Mouse (Mus musculus) erythroblast, adult 5-6 weeks (primary cell): Measurements from ENCODE around the gene Fgfr2. TPM values are rescaled to one million over a fixed set of nuclear protein-coding genes. Genes with fewer than 3 reads are reported as not detected.
"Not testable (repeated sequence)": the region's sequence is repeated elsewhere in the genome, so short reads cannot be mapped to it uniquely, and the experiment has no call there.

Experiments used
- ATAC-seq: replicated peaks from 2 replicates; pipeline ENCODE4 v1.8.0; 2016; ENCODE audit warnings: moderate number of reproducible peaks, mild to moderate bottlenecking, moderate TSS enrichment, inconsistent platforms; ENCODE audit not compliant: poor library complexity, low FRiP score, severe bottlenecking
- total RNA-seq, 2 experiments: library from RNA; stranded (forward) in 1 of 2; stranded (reverse) in 1 of 2; fragments of 150-400 nt in 1 of 2; fragments of 200-764, 138-1000 nt in 1 of 2; gene quantifications; 2 replicates each; pipeline versions ENCODE4 v1.2.3 to v1.2.4; 2015 to 2017; ENCODE audit warnings: low replicate concordance in 2 of 2

The Fgfr2 gene
- total RNA-seq, 2 experiments from 2014 or later, result 4.8 TPM; not detected in 1

DNA sequence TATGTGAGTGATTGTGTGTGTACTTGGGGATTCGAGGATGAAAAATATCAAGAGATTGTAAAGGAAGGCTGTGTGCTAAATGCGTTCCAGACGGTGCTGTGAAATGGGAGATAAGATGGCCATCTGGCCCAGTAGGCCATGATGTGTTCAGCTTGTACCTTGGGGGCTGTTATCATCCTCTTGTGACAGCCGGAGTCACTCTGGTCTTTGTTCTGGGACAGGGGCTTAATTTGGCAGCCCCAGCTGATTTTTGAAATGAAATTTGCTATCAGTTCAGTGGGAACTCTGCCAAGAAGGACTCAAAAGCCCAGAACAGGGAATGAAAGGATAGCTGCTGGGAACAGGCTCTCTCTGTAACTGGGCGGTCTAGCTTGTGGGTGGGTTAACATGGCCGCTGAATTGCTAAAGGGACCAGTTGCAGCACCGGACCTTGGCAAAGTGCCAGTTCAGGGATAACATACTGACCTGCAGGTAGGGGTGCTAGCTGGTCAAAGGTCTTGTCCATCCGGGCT is 2453.7 kb downstream of the Fgfr2 start:
- ATAC-seq, result no peak

DNA sequence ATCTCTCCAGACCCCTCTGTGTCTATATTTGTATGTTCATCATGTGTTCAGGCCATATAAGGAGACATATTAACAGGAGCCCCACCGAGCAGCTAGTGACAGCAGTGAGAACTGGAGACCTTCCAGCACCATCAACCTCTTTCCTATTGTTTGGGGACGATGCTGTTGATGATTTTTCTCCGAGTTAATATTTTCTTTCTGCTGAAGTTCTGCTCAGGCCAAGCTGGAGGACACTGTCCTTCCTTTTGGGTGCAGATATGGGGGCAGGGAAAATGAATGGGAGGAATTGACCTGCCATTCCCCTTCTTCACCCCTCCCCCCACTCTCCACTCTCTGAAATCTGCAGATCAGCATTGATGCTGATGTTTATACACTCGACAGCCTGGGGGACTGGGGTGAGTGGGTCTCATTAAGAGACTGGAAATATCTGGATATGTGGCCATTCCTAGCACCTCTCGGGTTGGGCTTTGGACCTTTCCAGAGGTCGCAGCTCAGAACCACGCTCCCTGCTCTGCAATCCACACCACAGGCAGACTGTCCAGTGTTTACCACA is 2454.3 kb downstream of the Fgfr2 start:
- no peak for ATAC-seq

DNA sequence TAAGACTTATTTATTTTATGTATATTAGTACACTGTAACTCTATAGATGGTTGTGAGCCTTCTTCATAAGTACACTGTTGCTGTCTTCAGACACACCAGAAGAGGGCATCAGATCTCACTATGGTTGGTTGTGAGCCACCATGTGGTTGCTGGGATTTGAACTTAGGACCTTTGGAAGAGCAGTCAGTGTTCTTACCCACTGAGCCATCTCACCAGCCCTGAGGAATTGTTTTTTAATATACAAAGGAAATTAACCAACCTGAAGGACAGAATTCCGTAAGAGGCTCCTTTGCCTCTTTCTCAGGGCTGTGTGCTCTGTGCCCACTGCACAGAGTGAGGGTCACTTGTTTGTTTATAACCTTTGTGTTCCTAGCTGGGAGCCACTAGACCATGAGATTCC is 2455.1 kb downstream of the Fgfr2 start:
- ATAC-seq, result not testable (repeated sequence)

DNA sequence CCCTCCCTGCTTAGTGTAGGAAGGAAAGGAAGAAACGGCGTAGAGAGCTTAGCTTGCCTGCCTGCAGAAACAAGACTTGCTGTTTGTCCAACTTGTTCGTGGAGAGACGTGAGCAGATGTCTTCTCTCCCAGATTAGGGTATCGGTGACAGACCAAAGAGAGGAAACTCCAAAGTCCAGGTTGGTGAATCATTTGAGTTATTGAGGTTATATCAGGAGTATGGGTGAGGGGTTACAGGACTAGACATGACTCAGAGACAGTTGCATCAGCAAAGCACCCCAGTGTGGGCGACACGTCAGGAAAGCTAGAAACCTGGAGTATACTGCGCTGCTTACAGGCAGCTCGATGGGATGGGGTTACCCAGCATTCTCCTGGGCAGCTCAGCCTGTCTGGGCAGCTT is 2457.8 kb downstream of the Fgfr2 start:
- no peak for ATAC-seq

DNA sequence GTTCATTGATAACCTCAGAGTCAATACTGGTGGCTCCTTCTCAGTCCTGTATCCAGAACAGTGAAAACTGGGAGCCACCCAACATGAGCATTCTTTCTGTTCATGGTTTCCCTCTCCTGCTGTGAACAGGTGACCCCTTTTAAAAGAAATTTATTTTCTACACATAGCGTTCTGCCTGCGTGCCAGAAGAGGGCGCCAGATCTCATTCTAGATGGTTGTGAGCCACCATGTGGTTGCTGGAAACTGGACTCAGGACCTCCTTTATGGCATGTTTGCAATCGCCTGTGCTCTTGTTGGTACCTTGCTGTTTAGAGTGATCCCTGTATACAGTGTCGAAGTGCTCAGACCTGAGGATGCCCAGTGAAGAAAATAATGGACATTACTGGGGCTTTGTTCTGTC is 2458.5 kb downstream of the Fgfr2 start:
- ATAC-seq, result no peak

DNA sequence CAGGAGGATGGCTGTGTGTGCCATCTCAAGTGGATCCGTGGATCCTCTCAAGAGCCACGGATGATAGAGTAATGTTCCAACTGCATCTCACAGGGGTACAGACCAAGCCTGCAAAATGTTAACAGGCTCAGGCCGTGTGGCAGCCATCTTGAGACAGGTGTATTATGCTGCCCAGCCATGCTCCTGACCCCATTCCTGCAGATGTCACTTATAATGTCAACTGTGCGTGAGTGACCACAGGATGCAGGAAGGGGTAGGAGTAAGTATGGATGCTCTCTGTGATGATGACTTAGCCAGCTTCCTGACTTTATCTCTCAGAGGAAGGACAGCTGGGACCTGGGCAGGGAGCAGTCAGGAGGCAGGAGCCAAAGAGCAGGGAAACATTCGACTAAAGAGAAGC is 2459.1 kb downstream of the Fgfr2 start:
- no peak for ATAC-seq

DNA sequence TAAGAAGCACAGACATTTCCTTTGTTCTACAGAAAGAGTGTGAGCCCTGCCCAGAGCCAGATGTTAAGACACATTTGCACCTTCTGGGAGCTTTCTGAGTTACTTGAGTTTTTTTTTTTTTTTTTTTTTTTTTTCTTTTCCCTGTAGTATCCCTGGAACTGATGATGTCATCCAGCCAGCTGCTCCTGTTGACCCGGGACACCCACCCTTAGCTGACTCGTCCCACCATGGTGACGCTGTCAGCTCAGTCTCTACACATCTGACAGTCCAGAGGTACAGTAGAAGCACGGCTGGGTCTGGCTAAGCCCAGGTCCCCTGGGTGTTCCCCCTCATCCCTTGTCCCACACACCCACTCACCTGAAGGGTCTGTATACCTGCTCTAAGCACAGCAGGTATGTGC is 2460.3 kb downstream of the Fgfr2 start:
- ATAC-seq, result no peak

DNA sequence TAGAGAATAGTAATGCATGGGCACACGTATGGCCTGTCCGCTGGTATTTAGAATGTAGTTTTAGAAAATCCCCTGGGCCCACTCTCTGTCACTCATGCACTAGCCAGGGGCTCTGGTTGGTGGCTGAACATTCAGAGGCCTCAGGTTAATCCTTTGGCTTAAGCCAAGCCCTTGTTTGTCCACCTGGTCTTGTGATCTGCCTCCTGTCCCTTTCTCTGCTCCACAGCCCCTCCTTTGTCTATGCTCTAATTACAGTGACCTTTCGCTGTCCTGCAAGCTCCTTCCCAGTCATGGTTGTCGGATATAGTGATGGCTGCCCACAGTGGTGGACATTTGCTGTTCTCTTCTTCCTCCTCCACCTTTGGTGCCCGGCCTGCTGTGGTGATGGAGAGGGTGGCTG is 2460.9 kb downstream of the Fgfr2 start:
- no peak for ATAC-seq

DNA sequence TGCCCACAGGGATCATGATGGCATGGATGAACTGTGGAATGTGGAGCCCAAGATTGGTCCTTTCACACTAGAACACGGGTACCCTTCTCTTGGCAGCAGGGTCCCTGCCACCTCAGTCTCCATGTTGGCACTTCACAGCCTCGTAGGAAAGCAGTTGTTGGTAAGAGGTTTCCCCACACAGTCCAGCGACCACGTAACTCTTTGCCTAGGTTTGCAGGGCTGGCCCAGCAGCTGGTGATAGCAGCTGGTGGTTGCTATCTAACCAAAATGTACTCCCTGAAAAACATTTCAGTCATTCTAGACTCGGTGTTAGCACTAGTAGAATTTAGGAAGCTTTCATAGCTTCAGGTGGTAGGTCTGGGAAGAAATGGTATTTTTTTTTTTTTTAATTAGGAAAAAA is 2464.0 kb downstream of the Fgfr2 start:
- no peak for ATAC-seq

DNA sequence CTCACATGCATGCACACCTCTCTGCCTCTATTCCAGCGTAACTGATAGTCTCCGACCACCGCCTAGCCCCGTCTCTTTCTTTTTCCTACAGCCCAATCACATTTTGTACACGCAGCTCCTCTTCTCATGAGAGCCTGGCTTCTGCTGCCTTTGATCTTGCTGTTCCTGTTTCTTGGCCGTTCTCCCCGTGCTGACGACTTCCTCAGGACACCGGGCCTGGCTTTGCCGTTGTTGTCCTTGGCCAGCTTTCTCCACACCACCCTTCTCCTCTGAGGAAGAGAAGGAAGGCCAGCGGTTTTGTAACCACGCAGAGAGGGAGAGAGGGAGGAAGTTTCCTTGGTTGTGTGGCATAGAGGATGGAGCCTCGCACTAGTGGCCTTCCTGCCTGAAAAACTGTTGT is 2465.4 kb downstream of the Fgfr2 start:
- ATAC-seq, result no peak

DNA sequence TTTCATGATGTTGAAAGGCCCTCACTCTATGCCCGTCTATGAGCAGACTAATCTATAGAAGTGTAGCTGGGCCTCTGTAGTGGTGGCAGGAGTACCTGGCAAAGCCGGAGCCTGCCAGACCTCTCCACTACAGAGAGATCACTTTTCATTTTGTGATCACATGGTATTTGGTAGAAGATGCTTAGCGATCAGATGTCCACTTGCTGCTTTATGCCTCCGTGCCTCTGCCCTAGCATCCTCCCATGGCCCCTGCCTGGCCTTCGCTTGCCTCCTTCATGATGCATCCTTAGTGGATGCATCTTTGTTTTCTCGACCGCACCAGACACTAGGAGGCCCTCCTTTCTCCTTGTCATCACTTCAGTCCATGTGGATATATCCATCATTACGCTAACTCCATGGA is 2466.2 kb downstream of the Fgfr2 start:
- ATAC-seq, result no peak

DNA sequence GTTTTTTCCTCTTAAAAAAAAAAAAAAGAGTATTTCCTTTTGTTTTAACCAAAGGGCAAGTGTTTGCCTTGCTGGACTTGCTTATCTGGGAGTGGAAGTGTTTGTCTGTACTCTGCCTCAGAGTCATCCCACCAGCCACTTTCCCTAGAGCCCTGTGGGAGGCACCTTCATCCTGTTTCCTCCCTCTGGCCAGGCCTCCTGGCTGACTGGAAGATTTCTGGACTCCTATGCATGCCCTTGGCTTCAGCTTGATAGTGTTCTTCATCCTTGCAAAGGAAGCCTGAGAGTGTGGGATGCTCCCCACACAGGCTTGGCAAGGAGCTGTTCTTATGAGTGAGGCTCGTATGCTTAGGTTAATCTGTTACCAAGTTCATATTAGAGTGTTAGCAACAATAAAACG is 2468.6 kb downstream of the Fgfr2 start:
- ATAC-seq, result no peak

DNA sequence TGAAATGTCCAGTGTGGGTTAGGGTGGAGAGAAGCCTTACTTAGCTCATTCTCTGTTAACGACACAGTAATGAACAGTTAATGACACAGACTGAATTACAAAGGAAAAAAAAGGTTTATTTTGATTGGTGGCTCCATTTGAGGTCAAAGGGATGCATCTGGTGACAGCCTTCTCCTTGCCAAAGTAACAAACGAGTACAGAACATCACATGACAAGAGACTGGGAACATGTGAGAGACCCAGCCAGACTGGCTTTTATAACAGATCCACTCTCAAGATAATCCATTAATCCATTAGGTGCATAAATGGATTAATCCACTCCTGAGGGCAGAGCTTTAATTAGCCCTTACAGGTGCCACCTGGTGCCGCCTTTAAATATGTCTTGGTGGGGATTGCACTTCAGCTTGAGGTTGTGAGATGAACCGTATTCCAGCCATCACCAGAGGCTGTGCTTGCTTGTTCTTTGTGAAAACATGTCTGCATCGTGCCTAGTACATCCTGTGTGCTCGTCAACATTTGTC is 2470.1 kb downstream of the Fgfr2 start:
- ATAC-seq, result no peak

DNA sequence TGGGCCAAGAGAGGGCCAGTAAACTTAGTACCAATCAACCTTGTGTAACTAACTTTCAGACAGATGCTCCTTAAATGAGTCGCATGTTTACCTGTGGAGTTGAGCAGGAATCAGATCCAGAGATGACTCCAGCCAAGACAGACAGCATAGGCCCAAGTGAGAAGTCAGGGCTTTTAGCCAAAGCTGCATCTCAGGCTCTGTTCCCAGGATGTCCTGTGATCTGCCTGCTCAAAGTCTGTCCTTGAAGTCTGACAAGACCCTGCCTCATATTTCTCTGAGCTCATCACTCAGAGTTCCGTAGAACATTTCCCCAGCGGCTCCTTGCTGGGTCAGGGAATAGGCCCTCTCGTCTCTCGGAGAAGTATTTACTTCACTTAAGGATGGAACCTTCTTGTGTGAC is 2472.5 kb downstream of the Fgfr2 start:
- ATAC-seq, result no peak

DNA sequence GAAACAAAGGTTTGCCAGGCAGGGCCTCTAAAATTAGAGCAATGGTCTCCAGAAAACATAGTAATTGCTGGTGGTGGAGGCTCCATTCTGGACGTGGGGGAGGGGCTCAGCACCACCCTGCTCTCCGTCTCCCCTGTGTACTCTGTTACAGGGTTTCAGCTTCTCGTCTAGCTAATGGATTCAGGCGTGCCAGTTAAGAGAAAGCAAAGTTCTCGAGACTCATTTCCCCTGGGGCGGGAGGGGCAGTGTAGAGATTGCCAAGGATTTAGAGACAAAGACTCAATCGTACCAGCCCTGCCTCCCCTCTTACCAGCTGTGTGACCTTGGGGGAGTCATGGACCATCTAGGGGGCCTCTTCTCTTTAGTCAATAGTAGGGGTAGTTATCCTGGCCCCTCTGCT is 2473.9 kb downstream of the Fgfr2 start:
- no peak for ATAC-seq

DNA sequence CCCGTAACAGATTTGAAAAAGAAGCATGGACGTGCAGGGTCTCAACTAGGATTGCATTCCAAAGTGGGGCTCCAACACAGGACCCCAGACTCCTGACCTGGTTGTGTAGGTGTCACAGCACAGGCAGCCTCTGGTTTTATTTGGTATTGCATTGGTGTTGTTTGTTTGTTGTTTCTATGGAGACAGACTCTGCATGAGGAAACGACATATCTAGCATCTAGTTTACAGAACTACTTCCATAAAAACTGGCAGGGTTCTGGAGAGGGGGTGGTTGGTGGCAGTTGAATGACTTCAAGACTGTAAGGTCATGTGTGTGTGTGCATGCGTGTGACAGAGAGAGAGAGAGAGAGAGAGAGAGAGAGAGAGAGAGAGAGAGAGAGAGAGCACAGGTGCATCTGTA is 2475.1 kb downstream of the Fgfr2 start:
- ATAC-seq, result no peak

DNA sequence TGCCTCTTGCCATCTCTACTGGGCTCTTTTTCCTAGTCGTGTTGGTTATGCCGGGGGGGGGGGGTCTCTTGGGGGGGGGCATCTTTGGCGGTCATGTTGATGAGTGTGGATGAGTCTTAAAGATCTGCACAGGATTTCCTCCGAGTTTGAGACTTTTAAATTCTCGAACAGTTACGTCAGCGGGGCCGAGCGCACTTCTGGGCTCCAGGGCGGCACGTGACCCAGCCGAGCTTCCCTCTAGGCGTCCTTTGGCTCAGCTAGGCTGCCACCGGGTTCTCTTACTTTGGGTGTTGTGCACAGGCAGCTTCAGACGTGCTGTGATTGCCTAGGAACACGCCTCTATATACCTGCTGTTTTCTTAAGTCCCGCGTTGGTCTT is 2476.4 kb downstream of the Fgfr2 start:
- no peak for ATAC-seq

DNA sequence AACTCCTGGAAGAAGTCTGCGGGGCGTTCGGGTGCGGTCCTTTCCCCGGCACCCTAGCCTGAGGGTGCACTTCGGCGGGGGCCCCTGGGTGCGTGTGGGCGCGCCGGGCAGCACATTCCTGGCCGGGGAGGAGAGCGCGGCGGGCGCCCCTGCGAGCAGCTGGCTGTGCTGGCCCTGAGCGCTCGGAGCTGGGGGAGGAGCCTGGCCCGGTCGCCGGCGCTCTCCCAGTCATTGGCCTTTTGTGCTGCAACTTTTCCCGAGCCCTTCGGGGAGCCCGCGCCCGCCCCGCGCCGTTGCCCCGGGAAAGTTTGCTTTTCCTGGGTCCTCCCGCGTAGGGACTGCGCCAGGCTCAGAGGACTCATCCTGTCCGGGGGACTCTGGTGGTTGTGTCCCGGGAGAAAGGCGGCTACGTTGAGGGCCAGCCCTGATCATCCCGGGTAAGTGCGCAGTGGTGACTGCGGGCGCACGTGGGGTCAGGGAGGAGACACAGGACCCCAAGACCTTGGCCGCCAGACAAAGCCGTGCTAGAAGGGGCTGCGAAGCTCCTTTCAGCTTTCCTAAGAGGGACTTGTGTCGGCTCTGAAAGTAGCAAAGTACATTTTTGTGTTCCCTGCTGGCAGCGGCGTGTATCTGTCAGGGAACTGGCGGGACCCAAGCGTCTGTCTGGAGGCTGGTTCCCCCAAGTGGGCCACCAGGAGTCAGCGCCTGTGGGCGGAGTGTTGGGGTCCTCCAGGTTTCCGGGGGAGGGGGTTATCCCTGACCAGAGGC is 2477.0 kb downstream of the Fgfr2 start:
- ATAC-seq, result no peak

DNA sequence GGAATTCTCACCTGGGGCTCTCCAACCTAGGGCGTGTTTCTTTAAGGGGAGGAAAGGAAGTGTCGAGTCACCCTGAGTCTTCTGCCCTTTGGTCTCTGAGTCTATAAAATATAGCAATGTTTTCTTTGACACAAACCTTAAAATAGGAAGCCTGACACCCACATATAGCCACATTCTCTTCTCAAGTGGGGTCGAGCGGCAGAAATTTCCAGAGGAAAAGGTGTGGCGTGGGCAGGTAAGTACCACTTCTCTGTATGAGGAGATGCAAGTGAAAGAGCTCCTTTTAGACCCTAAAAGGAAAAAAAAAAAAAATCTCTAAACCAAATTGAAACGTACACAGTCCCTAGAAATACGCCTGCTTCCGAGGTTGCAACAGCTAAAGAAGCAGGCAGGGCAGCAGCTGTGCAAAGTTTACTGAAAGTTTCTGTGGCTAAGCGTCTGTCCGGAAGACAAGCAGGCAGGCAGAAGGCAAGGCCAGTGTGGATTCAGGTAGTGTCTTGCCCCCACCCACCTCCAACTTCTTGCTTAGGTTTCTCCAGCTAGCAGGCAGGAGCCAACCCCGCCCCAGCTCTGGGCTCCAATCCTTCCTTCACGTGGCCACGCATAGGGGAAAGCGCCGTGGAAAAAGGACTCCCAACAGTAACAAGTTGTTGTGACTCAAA is 2477.7 kb downstream of the Fgfr2 start:
- ATAC-seq, result no peak

DNA sequence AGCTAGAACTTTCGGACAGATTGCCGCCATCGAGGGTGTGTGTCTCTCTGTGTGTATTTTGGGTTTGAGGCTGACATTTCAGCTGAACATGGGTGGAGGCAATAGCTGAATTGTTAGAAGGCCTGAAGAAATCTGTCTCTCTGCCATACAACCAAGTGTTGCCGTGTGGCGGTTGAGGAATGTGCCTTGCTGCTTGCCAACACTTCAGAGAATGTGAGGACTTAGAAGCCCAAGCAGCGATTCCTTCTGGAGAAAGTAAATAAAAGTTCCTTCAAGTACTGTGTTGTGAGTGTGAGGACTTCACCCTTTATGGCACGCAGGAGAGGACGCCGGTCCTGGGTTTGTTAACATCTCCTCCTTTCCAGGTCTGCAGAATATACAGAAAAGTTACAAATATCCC is 2482.5 kb downstream of the Fgfr2 start:
- no peak for ATAC-seq

DNA sequence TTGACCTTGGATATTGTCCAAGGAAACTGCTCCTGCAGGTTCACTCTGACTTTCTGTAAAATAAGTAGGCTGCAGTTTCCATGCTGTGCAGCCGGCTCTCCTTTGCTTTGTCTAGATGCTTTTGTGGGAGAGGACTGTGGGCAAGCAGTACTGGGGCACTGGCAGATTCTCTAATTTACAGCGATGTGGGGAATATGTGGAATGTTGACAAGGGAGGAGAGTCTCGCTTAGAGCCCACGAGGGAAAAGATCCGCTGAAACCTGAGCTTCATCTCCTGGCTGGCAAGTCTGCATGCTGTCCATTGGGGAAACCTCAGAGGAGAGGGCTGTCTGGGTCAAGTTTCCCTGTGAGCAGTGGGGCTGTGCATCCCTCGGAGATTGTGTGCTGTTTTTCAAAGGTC is 2485.3 kb downstream of the Fgfr2 start:
- ATAC-seq, result no peak
